Mouse (Mus musculus): Measurements from ENCODE around the gene Cib4. TPM values are rescaled to one million over a fixed set of nuclear protein-coding genes. Genes with fewer than 3 reads are reported as not detected.

Gene Cib4
- polyA plus RNA-seq, 1 experiment from 2014 or later, result not detected

DNA sequence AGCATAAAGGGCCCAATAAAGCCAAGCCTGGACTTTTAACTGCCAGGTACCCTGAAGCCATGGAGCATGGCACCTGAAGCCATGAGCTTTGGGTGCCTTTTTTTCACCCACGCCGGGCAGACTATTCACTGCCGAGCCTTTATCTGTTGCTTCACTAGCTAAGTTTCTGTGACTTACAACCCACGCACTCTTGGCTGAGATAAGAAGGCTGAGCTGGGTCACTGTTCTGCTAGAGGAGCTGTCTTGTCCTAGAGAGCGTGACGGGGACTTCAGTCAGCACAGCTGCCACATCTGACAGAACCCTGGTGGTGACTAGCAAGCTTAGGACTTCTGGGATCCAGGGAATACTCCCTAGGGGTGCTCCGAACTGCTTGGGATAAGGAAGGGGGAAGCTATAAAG is 51.9 kb downstream of the Cib4 start:
- DNase-seq (no peak), ATAC-seq (no peak)
- H3K4me3 ChIP-seq (ENCODE audit: low read depth, low read length), result no peak overlapping the region
- no peaks in the 10 kb centered on the region for H3K9me3 ChIP-seq (ENCODE audit: low read length)
- H3K27ac ChIP-seq (ENCODE audit: low read depth), result no peak overlapping the region
- WGBS (ENCODE audit: insufficient replicate concordance), result 46% methylated on average over 7 of the region's 7 CpGs
- no peaks in the 10 kb centered on the region for H3K27me3 ChIP-seq (ENCODE audit: insufficient read depth, low read length)
- no peak overlapping the region for H3K4me2 ChIP-seq (ENCODE audit: low read depth, low read length)
- H3K4me1 ChIP-seq (ENCODE audit: insufficient read depth), result no peaks in the 10 kb centered on the region
- no peak overlapping the region for H3K9ac ChIP-seq (replicated peaks)
- TF ChIP-seq CTCF (IDR thresholded peaks at IDR 0.05; ENCODE audit: low read depth) (no peak), EP300 (IDR thresholded peaks at IDR 0.05; ENCODE audit: low read depth) (no peak)
- no peaks in the 10 kb centered on the region for H3K36me3 ChIP-seq (replicated peaks; ENCODE audit: insufficient read depth, low read length)

DNA sequence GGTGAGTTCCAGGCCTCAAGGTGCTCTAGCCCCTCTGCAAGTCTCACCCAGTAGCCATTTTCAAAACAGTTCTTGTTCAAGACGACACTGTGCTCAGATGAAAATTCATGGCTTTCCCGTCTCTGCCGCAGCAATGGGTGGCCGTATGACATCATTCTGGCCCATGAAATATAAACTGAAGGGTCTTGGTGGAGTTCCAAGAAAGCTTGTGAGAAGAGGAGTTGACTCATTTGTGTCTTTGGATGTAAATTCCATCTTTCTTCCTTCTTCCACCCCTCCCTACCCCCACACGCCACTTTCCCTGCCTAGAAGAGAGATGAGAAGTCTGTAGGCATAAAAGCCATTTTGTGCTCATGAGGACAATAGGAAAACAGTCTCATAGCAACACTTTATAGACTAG is 54.8 kb downstream of the Cib4 start:
- Histone ChIP-seq H3K27me3 (ENCODE audit: insufficient read depth, low read length) (no peaks in the 10 kb centered on the region), H3K9ac (replicated peaks) (no peak overlapping the region), H3K4me2 (ENCODE audit: low read depth, low read length) (no peak overlapping the region), H3K4me3 (ENCODE audit: low read depth, low read length) (no peak overlapping the region), H3K27ac (ENCODE audit: low read depth) (no peak overlapping the region), H3K9me3 (ENCODE audit: low read length) (no peaks in the 10 kb centered on the region), H3K4me1 (ENCODE audit: insufficient read depth) (no peaks in the 10 kb centered on the region), H3K36me3 (replicated peaks; ENCODE audit: insufficient read depth, low read length) (no peaks in the 10 kb centered on the region)
- no peak for DNase-seq
- ATAC-seq, result no peak
- WGBS (ENCODE audit: insufficient replicate concordance), result 73% methylated on average over 5 of the region's 5 CpGs
- TF ChIP-seq CTCF (IDR thresholded peaks at IDR 0.05; ENCODE audit: low read depth), result no peak
- no peak for TF ChIP-seq EP300 (IDR thresholded peaks at IDR 0.05; ENCODE audit: low read depth)

DNA sequence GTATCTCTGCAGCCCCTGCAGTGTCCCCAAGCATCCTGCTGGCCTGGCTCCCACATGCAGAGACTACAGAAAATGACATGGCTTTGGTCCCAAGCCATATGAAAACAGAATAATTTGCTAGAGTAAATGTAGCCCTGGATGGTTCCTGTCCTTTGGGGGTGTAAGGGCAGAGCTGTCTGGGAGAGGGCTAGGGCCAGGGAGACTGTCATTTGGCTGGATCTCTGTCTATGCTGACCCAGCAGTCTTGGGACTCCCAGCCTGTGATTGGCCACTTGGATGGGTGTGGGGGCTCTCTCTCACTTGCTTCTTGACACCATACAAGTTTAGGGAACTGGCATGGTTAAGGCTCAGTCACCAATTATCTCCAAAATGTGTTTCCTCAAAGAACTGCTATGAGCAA is 55.4 kb downstream of the Cib4 start:
- Histone ChIP-seq H3K4me2 (ENCODE audit: low read depth, low read length) (no peak overlapping the region), H3K4me3 (ENCODE audit: low read depth, low read length) (no peak overlapping the region), H3K36me3 (replicated peaks; ENCODE audit: insufficient read depth, low read length) (no peaks in the 10 kb centered on the region), H3K27me3 (ENCODE audit: insufficient read depth, low read length) (no peaks in the 10 kb centered on the region), H3K9me3 (ENCODE audit: low read length) (no peaks in the 10 kb centered on the region), H3K27ac (ENCODE audit: low read depth) (no peak overlapping the region), H3K4me1 (ENCODE audit: insufficient read depth) (0 out of 2 replicates have a peak, but pooled peaks cover 1% of the 10 kb centered on the region), H3K9ac (replicated peaks) (no peak overlapping the region)
- DNase-seq (no peak), ATAC-seq (no peak)
- no peak for TF ChIP-seq CTCF (IDR thresholded peaks at IDR 0.05; ENCODE audit: low read depth)

DNA sequence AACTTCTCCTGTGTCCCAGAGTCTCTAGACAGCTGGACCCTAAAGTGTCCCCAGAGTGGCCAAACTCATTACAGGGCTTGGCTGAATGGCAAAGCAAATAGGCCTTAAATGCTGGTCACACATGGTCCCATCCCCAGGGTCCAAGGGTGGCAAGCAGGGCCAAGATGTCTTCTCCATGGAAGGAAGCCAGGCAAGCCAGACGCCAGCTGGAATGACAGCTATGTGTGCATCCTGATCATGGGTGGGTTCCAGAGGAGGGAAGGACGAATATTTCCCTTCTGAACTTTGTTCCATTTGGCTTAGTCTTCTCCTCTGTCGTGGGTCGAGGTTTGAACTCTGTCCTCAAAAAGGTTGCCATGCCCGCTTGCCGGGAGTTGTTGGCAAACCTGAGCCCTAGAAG is 60.5 kb downstream of the Cib4 start:
- H3K4me3 ChIP-seq (ENCODE audit: low read depth, low read length), result no peak overlapping the region
- H3K9me3 ChIP-seq (ENCODE audit: low read length), result no peaks in the 10 kb centered on the region
- H3K36me3 ChIP-seq (replicated peaks; ENCODE audit: insufficient read depth, low read length), result no peaks in the 10 kb centered on the region
- no peak for DNase-seq
- H3K4me2 ChIP-seq (ENCODE audit: low read depth, low read length), result no peak overlapping the region
- no peak overlapping the region for H3K9ac ChIP-seq (replicated peaks)
- 49% methylated on average over 6 of the region's 6 CpGs for WGBS (ENCODE audit: insufficient replicate concordance)
- no peak for ATAC-seq
- H3K4me1 ChIP-seq (ENCODE audit: insufficient read depth), result 0 out of 2 replicates have a peak, but pooled peaks cover 5% of the 10 kb centered on the region
- H3K27me3 ChIP-seq (ENCODE audit: insufficient read depth, low read length), result no peaks in the 10 kb centered on the region
- no peak for TF ChIP-seq CTCF (IDR thresholded peaks at IDR 0.05; ENCODE audit: low read depth)
- no peak for TF ChIP-seq EP300 (IDR thresholded peaks at IDR 0.05; ENCODE audit: low read depth)
- no peak overlapping the region for H3K27ac ChIP-seq (ENCODE audit: low read depth)

DNA sequence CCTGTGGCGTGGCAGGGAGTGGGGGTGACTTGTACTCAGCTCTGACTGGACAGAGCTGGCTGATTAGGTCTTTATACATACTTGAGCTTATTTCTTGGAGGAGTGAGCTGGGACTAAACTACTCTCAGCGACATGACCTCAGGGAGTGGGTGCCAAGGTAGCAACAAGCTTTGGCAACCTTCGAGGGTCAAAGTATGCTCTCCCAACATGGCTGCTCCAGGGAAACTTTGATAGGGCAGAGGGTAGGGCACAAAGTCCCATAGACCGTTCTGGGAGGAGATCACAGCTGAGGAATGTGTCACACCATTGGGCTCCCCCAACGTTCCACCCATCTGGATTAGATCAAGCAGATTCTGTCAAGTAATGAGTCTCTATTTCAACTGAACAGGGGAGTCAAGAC is 61.0 kb downstream of the Cib4 start:
- Histone ChIP-seq H3K4me3 (ENCODE audit: low read depth, low read length) (no peak overlapping the region), H3K4me1 (ENCODE audit: insufficient read depth) (0 out of 2 replicates have a peak, but pooled peaks cover 5% of the 10 kb centered on the region), H3K9me3 (ENCODE audit: low read length) (no peaks in the 10 kb centered on the region), H3K4me2 (ENCODE audit: low read depth, low read length) (no peak overlapping the region), H3K27ac (ENCODE audit: low read depth) (no peak overlapping the region), H3K27me3 (ENCODE audit: insufficient read depth, low read length) (no peaks in the 10 kb centered on the region), H3K36me3 (replicated peaks; ENCODE audit: insufficient read depth, low read length) (no peaks in the 10 kb centered on the region), H3K9ac (replicated peaks) (no peak overlapping the region)
- DNase-seq, result no peak
- ATAC-seq, result peak; percentile 27; the same call in 1 of the 2 replicates
- WGBS (ENCODE audit: insufficient replicate concordance), result 72% methylated on average over 5 of the region's 5 CpGs
- no peak for TF ChIP-seq EP300 (IDR thresholded peaks at IDR 0.05; ENCODE audit: low read depth)

DNA sequence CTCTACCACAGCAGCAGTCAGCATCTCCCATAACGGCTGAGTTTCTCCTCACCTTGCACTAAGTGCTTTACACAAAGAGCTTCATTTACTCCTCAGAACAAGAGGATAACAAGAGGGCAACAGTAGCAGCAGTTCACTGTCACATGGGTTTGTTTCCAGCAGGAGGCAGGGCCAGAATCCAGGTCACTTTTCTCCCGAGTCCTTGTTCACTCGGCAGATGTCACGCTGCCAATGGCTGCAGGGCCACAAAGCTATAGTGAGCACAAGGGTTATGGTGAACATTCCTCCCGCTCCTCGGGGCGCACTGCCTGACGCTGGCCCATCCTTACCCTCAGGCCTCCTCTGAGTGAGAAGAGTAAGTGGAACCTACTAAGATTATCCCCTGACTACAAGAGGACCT is 62.1 kb downstream of the Cib4 start:
- H3K4me3 ChIP-seq (ENCODE audit: low read depth, low read length), result no peak overlapping the region
- H3K27ac ChIP-seq (ENCODE audit: low read depth), result no peak overlapping the region
- H3K27me3 ChIP-seq (ENCODE audit: insufficient read depth, low read length), result no peaks in the 10 kb centered on the region
- no peak for TF ChIP-seq CTCF (IDR thresholded peaks at IDR 0.05; ENCODE audit: low read depth)
- no peak for TF ChIP-seq EP300 (IDR thresholded peaks at IDR 0.05; ENCODE audit: low read depth)
- no peak for DNase-seq
- 0 out of 2 replicates have a peak, but pooled peaks cover 5% of the 10 kb centered on the region for H3K4me1 ChIP-seq (ENCODE audit: insufficient read depth)
- WGBS (ENCODE audit: insufficient replicate concordance), result 81% methylated on average over 8 of the region's 8 CpGs
- no peak for ATAC-seq
- no peak overlapping the region for H3K4me2 ChIP-seq (ENCODE audit: low read depth, low read length)
- H3K9me3 ChIP-seq (ENCODE audit: low read length), result no peaks in the 10 kb centered on the region
- no peak overlapping the region for H3K9ac ChIP-seq (replicated peaks)
- H3K36me3 ChIP-seq (replicated peaks; ENCODE audit: insufficient read depth, low read length), result no peaks in the 10 kb centered on the region

DNA sequence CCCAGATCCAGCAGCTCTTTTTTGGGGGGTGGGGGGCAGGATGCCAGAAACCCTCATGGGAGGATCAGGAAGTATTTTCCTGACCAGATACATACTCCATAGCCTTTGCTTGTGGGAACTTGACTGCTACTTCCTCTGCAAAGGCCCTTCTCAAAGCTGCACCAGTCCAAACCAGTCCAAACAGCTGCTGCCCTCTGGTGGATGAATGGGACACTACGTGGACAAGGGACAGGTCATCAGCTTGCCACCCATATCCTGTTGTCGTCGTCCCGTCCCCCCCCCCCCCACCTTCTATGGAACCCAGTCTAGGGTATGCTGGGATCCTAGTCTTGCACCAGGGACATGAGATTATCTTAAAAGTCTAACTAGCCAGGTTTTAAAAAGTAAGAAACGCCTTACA is 63.3 kb downstream of the Cib4 start:
- H3K9me3 ChIP-seq (ENCODE audit: low read length), result no peaks in the 10 kb centered on the region
- TF ChIP-seq CTCF (IDR thresholded peaks at IDR 0.05; ENCODE audit: low read depth), result peak; percentile 82
- no peak for TF ChIP-seq EP300 (IDR thresholded peaks at IDR 0.05; ENCODE audit: low read depth)
- peak; percentile 81 for DNase-seq
- no peak overlapping the region for H3K9ac ChIP-seq (replicated peaks)
- WGBS (ENCODE audit: insufficient replicate concordance), result 15% methylated on average over 5 of the region's 5 CpGs
- no peak overlapping the region for H3K27ac ChIP-seq (ENCODE audit: low read depth)
- 0 out of 2 replicates have a peak, but pooled peaks cover 5% of the 10 kb centered on the region for H3K4me1 ChIP-seq (ENCODE audit: insufficient read depth)
- no peak overlapping the region for H3K4me2 ChIP-seq (ENCODE audit: low read depth, low read length)
- 0 out of 2 replicates have a peak, but pooled peaks have one; percentile 38 for ATAC-seq
- no peaks in the 10 kb centered on the region for H3K27me3 ChIP-seq (ENCODE audit: insufficient read depth, low read length)
- no peak overlapping the region for H3K4me3 ChIP-seq (ENCODE audit: low read depth, low read length)
- no peaks in the 10 kb centered on the region for H3K36me3 ChIP-seq (replicated peaks; ENCODE audit: insufficient read depth, low read length)
